Mouse (Mus musculus) stomach, postnatal 0 days (tissue): ENCODE data around the gene Adh1.

Source experiments
- CTCF ChIP-seq: IDR thresholded peaks from 2 replicates; pipeline ENCODE4 v1.5.1; 2016; ENCODE audit warnings: antibody characterized with exemption, low read depth, mild to moderate bottlenecking, moderate library complexity
- EP300 ChIP-seq: optimal IDR thresholded peaks from 2 replicates; pipeline ENCODE3; 2016; ENCODE audit warnings: antibody characterized with exemption

DNA sequence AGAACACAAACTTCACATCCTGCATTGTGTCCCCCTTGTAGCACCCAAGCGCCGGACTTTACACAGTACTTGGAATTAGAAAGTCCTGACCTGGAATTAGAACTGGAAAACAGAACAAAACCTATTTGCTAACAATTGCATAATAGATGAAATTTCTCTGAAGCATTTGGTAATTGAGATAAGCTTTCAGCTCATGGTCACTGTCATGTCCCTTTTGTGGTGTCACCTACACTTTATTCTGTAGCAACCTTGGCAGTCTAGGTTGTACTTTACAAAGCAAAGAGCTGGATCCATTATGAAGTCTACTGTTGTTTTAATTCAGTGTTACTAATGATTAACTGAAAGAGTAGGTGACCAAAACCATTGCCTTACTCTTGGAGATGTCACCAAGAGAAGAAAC is 33.7 kb upstream of the Adh1 start:
- TF ChIP-seq CTCF (no peak), EP300 (no peak)
